Comparison of ENCODE assay signal across 9 mouse cellular contexts in genomic region chr11:76410826-76411225, GRCm38 (mm10). TPM values are rescaled to one million over a fixed set of nuclear protein-coding genes. Genes with fewer than 3 reads are reported as not detected.
DNase-seq lines count a peak whose midpoint lies in the region; ATAC-seq and TF ChIP-seq lines count a peak whose summit lies in the region.
"Had no signal": no experiment of that assay in that cellular context is flagged by ENCODE, and none has a peak within 500 bp of the region (broad histone marks: within the 10 kb centered on the region; RNA-seq: fewer than 3 reads in every experiment).

No protein-coding gene starts in this region.

- H3K9ac ChIP-seq in kidney, embryonic 15.5 days: no peak overlapping the region
- H3K9ac ChIP-seq in limb, embryonic 11.5 days (ENCODE audit: low read length): no peak overlapping the region

- H3K4me1 ChIP-seq in kidney, embryonic 15.5 days: peaks cover 12% of the 10 kb centered on the region
- peaks cover 12% of the 10 kb centered on the region for H3K4me1 ChIP-seq in E14TG2a.4 (replicated peaks; ENCODE audit: low read depth, low read length)
- H3K4me1 ChIP-seq in limb, embryonic 11.5 days (ENCODE audit: control insufficient read depth, insufficient read depth, low read length): 0 out of 2 replicates have a peak, but pooled peaks cover 4% of the 10 kb centered on the region

- H3K4me3 ChIP-seq in kidney, embryonic 15.5 days (replicated peaks): no peak overlapping the region
- no peak overlapping the region for H3K4me3 ChIP-seq in E14TG2a.4 (replicated peaks; ENCODE audit: low read length)
- no peak overlapping the region for H3K4me3 ChIP-seq in limb, embryonic 11.5 days (ENCODE audit: low read depth, low read length)

- H3K4me2 ChIP-seq in kidney, embryonic 15.5 days: no peak overlapping the region
- no peak overlapping the region for H3K4me2 ChIP-seq in limb, embryonic 11.5 days (ENCODE audit: low read depth, severe bottlenecking)

- H3K27me3 ChIP-seq in kidney, embryonic 15.5 days: no peaks in the 10 kb centered on the region
- no peaks in the 10 kb centered on the region for H3K27me3 ChIP-seq in E14TG2a.4 (ENCODE audit: insufficient read depth, low read length)
- no peaks in the 10 kb centered on the region for H3K27me3 ChIP-seq in limb, embryonic 11.5 days (ENCODE audit: control insufficient read depth, insufficient read depth, low read length)

- peaks cover 58% of the 10 kb centered on the region for H3K36me3 ChIP-seq in kidney, embryonic 15.5 days
- H3K36me3 ChIP-seq in E14TG2a.4 (ENCODE audit: insufficient read depth, low read length): peaks cover 60% of the 10 kb centered on the region
- peaks cover 7% of the 10 kb centered on the region; the same call in 1 of the 2 replicates for H3K36me3 ChIP-seq in limb, embryonic 11.5 days (ENCODE audit: control insufficient read depth, insufficient read depth, low read length)

- WGBS in kidney, embryonic 15.5 days: 77% methylated on average over 12 of the region's 12 CpGs
- 79% methylated on average over 12 of the region's 12 CpGs for WGBS in limb, embryonic 11.5 days

- TF ChIP-seq CTCF in E14TG2a.4 (conservative IDR thresholded peaks at IDR 0.05; ENCODE audit: low read length): peak; percentile 66

- H3K27ac ChIP-seq in kidney, embryonic 15.5 days: no peak overlapping the region
- no peak overlapping the region for H3K27ac ChIP-seq in limb, embryonic 11.5 days (replicated peaks; ENCODE audit: low read depth, low read length)
- H3K27ac ChIP-seq: macrophage had no signal

- no peaks in the 10 kb centered on the region for H3K9me3 ChIP-seq in kidney, embryonic 15.5 days (replicated peaks)
- no peaks in the 10 kb centered on the region for H3K9me3 ChIP-seq in E14TG2a.4 (ENCODE audit: low read length)
- H3K9me3 ChIP-seq in limb, embryonic 11.5 days (ENCODE audit: control insufficient read depth, low read length): no peaks in the 10 kb centered on the region

- DNase-seq in kidney, adult 9 months: peak; percentile 42
- peak; percentile 60 for DNase-seq in WW6 (ENCODE audit: low read depth, low spot score)
- peak; percentile 49 for DNase-seq in embryo, embryonic 11.5 days (ENCODE audit: low read depth, low spot score)
- DNase-seq in limb, embryonic 11.5 days (ENCODE audit: low spot score): peak; percentile 75
- DNase-seq in right cerebral cortex, postnatal 14 days: peak; percentile 72

- no peak for ATAC-seq in kidney, embryonic 15.5 days (replicated peaks; ENCODE audit: low FRiP score)
- ATAC-seq in limb, embryonic 11.5 days (ENCODE audit: insufficient number of reproducible peaks, low FRiP score, low TSS enrichment, low read depth): no peak
- ATAC-seq in erythroblast, adult 5-6 weeks (replicated peaks; ENCODE audit: low FRiP score, poor library complexity, severe bottlenecking): no peak

RNA-seq across cellular contexts. Expression of gene Timm22, which starts 4.1 kb away (rescaled TPM):
- 105 and 111 TPM in 2 replicates for polyA plus RNA-seq in kidney, embryonic 15.5 days (2015; fragmentation: Nextera tagmentation; extraction: Ambion mirVana)
- 135 and 152 TPM in 2 replicates for polyA plus RNA-seq in limb, embryonic 11.5 days (2014; fragmentation: Nextera tagmentation; extraction: Ambion mirVana)
- 5.4 and 6.3 TPM in 2 replicates for total RNA-seq in erythroblast, adult 5-6 weeks (2015; ENCODE audit: low replicate concordance)
- total RNA-seq in erythroblast, adult 5-6 weeks (2017; ENCODE audit: low replicate concordance): 1.6 and 1.7 TPM in 2 replicates

RNA-seq across cellular contexts. Expression of gene Nxn, which starts 11.9 kb away (rescaled TPM):
- 30.2 and 33.1 TPM in 2 replicates for polyA plus RNA-seq in kidney, embryonic 15.5 days (2015; fragmentation: Nextera tagmentation; extraction: Ambion mirVana)
- 45.7 and 57.3 TPM in 2 replicates for polyA plus RNA-seq in limb, embryonic 11.5 days (2014; fragmentation: Nextera tagmentation; extraction: Ambion mirVana)
- 5.0 and 9.0 TPM in 2 replicates for total RNA-seq in erythroblast, adult 5-6 weeks (2015; ENCODE audit: low replicate concordance)
- 3.2 and 3.7 TPM in 2 replicates for total RNA-seq in erythroblast, adult 5-6 weeks (2017; ENCODE audit: low replicate concordance)
